Mouse (Mus musculus) liver, postnatal 0 days (tissue): ENCODE measurements around the gene Anxa4. TPM values are rescaled to one million over a fixed set of nuclear protein-coding genes. Genes with fewer than 3 reads are reported as not detected.

ENCODE experiments used
- ATAC-seq: fragments of 200-750 bp; cut with Nextera tagmentation; 2 replicates; pipeline ENCODE4 v1.8.0; 2017; ENCODE audit warnings: mild to moderate bottlenecking, moderate library complexity
- DNase-seq: peaks from one replicate; pipeline ENCODE4 v3.0.0-alpha.2; 2016
- H3K27ac ChIP-seq: fragments of 300-500 bp; sonication (generic); 2 replicates; pipeline ENCODE4 v1.5.1; 2014; ENCODE audit warnings: antibody characterized with exemption, moderate library complexity, mild to moderate bottlenecking, low read depth
- H3K27me3 ChIP-seq: fragments of 300-500 bp; sonication (generic); 2 replicates; pipeline ENCODE4 v1.6.1; 2014; ENCODE audit warnings: low read length, control low read depth, mixed read lengths; ENCODE audit not compliant: insufficient read depth
- H3K36me3 ChIP-seq: fragments of 300-500 bp; sonication (generic); replicated peaks from 2 replicates; pipeline ENCODE4 v1.6.1; 2014; ENCODE audit warnings: mild to moderate bottlenecking, control low read depth, low read length, moderate library complexity, mixed read lengths; ENCODE audit not compliant: insufficient read depth
- H3K4me1 ChIP-seq: fragments of 300-500 bp; sonication (generic); 2 replicates; pipeline ENCODE4 v1.6.1; 2014; ENCODE audit warnings: antibody characterized with exemption, mild to moderate bottlenecking, control low read depth; ENCODE audit not compliant: insufficient read depth
- H3K4me2 ChIP-seq: fragments of 300-500 bp; sonication (generic); 2 replicates; pipeline ENCODE4 v1.6.1; 2014; ENCODE audit warnings: low read depth, mild to moderate bottlenecking, low read length, moderate library complexity, mixed read lengths
- H3K4me3 ChIP-seq: fragments of 300-500 bp; sonication (generic); 2 replicates; pipeline ENCODE4 v1.5.1; 2014; ENCODE audit warnings: low read depth, low read length
- H3K9ac ChIP-seq: fragments of 300-500 bp; sonication (generic); replicated peaks from 2 replicates; pipeline ENCODE4 v1.6.1; 2014; ENCODE audit warnings: mild to moderate bottlenecking, moderate library complexity
- H3K9me3 ChIP-seq: fragments of 300-500 bp; sonication (generic); 2 replicates; pipeline ENCODE4 v1.6.1; 2016; ENCODE audit warnings: mild to moderate bottlenecking, control low read depth, low read length, mixed read lengths
- CTCF ChIP-seq: sonication (generic); IDR thresholded peaks from 2 replicates; pipeline ENCODE4 v1.5.1; 2016; ENCODE audit warnings: antibody characterized with exemption, low read depth
- EP300 ChIP-seq: IDR thresholded peaks from 2 replicates; pipeline ENCODE4 v1.6.1; 2016; ENCODE audit warnings: antibody characterized with exemption, low read depth, mild to moderate bottlenecking
- WGBS: fragments of 180-500 bp; shearing (Covaris S2); extraction: QIAGEN DNeasy Blood & Tissue Kit; methylation state at CpG from one replicate; pipeline ENCODE4 v1.1.7; 2014; ENCODE audit not compliant: insufficient replicate concordance; 5-methylcytosine and 5-hydroxymethylcytosine counted together
- polyA plus RNA-seq: library from polyadenylated mRNA; unstranded; fragments of >200 nt; fragmentation: Nextera tagmentation; extraction: Ambion mirVana; gene quantifications from 2 replicates; pipeline ENCODE4 v1.2.1, GENCODE M21; 2015

The Anxa4 gene
- polyA plus RNA-seq, 1 experiment from 2014 or later = 32.7 TPM

- Histone ChIP-seq H3K4me2 (no peak overlapping the region), H3K36me3 (peaks cover 37% of the 10 kb centered on the region), H3K4me1 (peaks cover 9% of the 10 kb centered on the region; the same call in 1 of the 2 replicates), H3K27me3 (no peaks in the 10 kb centered on the region), H3K9ac (no peak overlapping the region), H3K4me3 (no peak overlapping the region), H3K9me3 (no peaks in the 10 kb centered on the region), H3K27ac (peak overlapping the region; percentile 67; the same call in 1 of the 2 replicates)
- peak; percentile 49 for DNase-seq
- 66% methylated on average over 9 of the region's 9 CpGs for WGBS
- peak; percentile 80 for ATAC-seq
- TF ChIP-seq CTCF = no peak
- TF ChIP-seq EP300 = no peak
Observed at GRCm38 (mm10) chr6:86702577-86702976, 90.8 kb downstream of the Anxa4 start.

GRCm38 (mm10) chr6:86697903-86698302 lies 95.5 kb downstream of the Anxa4 start:
- DNase-seq = peak; percentile 26
- H3K4me3 ChIP-seq = no peak overlapping the region

GRCm38 (mm10) chr6:86696213-86696612 lies 97.2 kb downstream of the Anxa4 start:
- no peak overlapping the region for H3K4me3 ChIP-seq
- WGBS = 83% methylated on average over 10 of the region's 10 CpGs
- H3K27ac ChIP-seq = no peak overlapping the region
- ATAC-seq (no peak), DNase-seq (no peak)
- H3K9ac ChIP-seq = no peak overlapping the region
- H3K36me3 ChIP-seq = peaks cover 25% of the 10 kb centered on the region
- peaks cover 5% of the 10 kb centered on the region; the same call in 1 of the 2 replicates for H3K4me1 ChIP-seq
- H3K27me3 ChIP-seq = no peaks in the 10 kb centered on the region
- H3K9me3 ChIP-seq = no peaks in the 10 kb centered on the region
- TF ChIP-seq CTCF (no peak), EP300 (no peak)
- no peak overlapping the region for H3K4me2 ChIP-seq

More at GRCm38 (mm10) chr6:86697903-86698302, 95.5 kb downstream of the Anxa4 start:
- Histone ChIP-seq H3K9me3 (no peaks in the 10 kb centered on the region), H3K27me3 (no peaks in the 10 kb centered on the region), H3K9ac (no peak overlapping the region), H3K4me2 (no peak overlapping the region), H3K36me3 (peaks cover 34% of the 10 kb centered on the region), H3K4me1 (peaks cover 9% of the 10 kb centered on the region; the same call in 1 of the 2 replicates), H3K27ac (0 out of 2 replicates have a peak overlapping the region, but pooled peaks have one; percentile 22)
- WGBS = 71% methylated on average over 6 of the region's 6 CpGs
- TF ChIP-seq CTCF = no peak
- peak; percentile 63 for ATAC-seq

GRCm38 (mm10) chr6:86694465-86694864 lies 98.9 kb downstream of the Anxa4 start:
- H3K4me2 ChIP-seq = no peak overlapping the region
- no peak overlapping the region for H3K27ac ChIP-seq
- H3K36me3 ChIP-seq = peaks cover 23% of the 10 kb centered on the region
- no peaks in the 10 kb centered on the region for H3K27me3 ChIP-seq
- DNase-seq = peak; percentile 78
- no peak overlapping the region for H3K4me3 ChIP-seq
- H3K9ac ChIP-seq = no peak overlapping the region
- TF ChIP-seq CTCF (peak; percentile 91), EP300 (no peak)
- H3K4me1 ChIP-seq = no peaks in the 10 kb centered on the region
- ATAC-seq = no peak
- H3K9me3 ChIP-seq = no peaks in the 10 kb centered on the region

GRCm38 (mm10) chr6:86689671-86690070 lies 103.7 kb downstream of the Anxa4 start:
- no peaks in the 10 kb centered on the region for H3K27me3 ChIP-seq
- 69% methylated on average over 3 of the region's 3 CpGs for WGBS
- no peak overlapping the region for H3K4me2 ChIP-seq
- no peaks in the 10 kb centered on the region for H3K4me1 ChIP-seq
- peaks cover 10% of the 10 kb centered on the region; the same call in 1 of the 2 replicates for H3K36me3 ChIP-seq
- H3K4me3 ChIP-seq = no peak overlapping the region
- DNase-seq (no peak), ATAC-seq (no peak)
- no peak overlapping the region for H3K27ac ChIP-seq
- no peaks in the 10 kb centered on the region for H3K9me3 ChIP-seq
- TF ChIP-seq CTCF = no peak
- no peak; the same call in 1 of the 2 replicates for TF ChIP-seq EP300
- no peak overlapping the region for H3K9ac ChIP-seq

GRCm38 (mm10) chr6:86686971-86687370 lies 106.4 kb downstream of the Anxa4 start:
- no peak overlapping the region for H3K4me3 ChIP-seq
- no peak overlapping the region for H3K9ac ChIP-seq
- TF ChIP-seq EP300 = no peak
- no peak for TF ChIP-seq CTCF
- H3K4me2 ChIP-seq = no peak overlapping the region
- H3K27me3 ChIP-seq = no peaks in the 10 kb centered on the region
- no peak overlapping the region for H3K27ac ChIP-seq
- peaks cover 8% of the 10 kb centered on the region for H3K4me1 ChIP-seq
- 72% methylated on average over 1 of the region's 1 CpGs for WGBS
- ATAC-seq (no peak), DNase-seq (no peak)
- peaks cover 13% of the 10 kb centered on the region for H3K36me3 ChIP-seq
- H3K9me3 ChIP-seq = no peaks in the 10 kb centered on the region

Other genes with a start within 250 kb of the Anxa4 start
- 7.3 and 8.6 TPM in 2 replicates for gene Asprv1, start 165.4 kb downstream of the Anxa4 start, polyA plus RNA-seq
- 19.1 and 22.0 TPM in 2 replicates for gene Mxd1, start 124.4 kb downstream of the Anxa4 start, polyA plus RNA-seq
- 40.5 and 41.1 TPM in 2 replicates for gene Snrnp27, start 109.1 kb downstream of the Anxa4 start, polyA plus RNA-seq
- 5.0 and 6.0 TPM in 2 replicates for gene Gmcl1, start 60.2 kb downstream of the Anxa4 start, polyA plus RNA-seq
- gene Aak1, start 55.9 kb upstream of the Anxa4 start, polyA plus RNA-seq = 1.9 and 2.2 TPM in 2 replicates
- 53.5 and 57.7 TPM in 2 replicates for gene Nfu1, start 215.7 kb upstream of the Anxa4 start, polyA plus RNA-seq
- 3.6 and 4.1 TPM in 2 replicates for gene Gfpt1, start 249.3 kb upstream of the Anxa4 start, polyA plus RNA-seq